Mouse (Mus musculus): ENCODE data around the gene Hhipl1.

The Hhipl1 gene

DNA sequence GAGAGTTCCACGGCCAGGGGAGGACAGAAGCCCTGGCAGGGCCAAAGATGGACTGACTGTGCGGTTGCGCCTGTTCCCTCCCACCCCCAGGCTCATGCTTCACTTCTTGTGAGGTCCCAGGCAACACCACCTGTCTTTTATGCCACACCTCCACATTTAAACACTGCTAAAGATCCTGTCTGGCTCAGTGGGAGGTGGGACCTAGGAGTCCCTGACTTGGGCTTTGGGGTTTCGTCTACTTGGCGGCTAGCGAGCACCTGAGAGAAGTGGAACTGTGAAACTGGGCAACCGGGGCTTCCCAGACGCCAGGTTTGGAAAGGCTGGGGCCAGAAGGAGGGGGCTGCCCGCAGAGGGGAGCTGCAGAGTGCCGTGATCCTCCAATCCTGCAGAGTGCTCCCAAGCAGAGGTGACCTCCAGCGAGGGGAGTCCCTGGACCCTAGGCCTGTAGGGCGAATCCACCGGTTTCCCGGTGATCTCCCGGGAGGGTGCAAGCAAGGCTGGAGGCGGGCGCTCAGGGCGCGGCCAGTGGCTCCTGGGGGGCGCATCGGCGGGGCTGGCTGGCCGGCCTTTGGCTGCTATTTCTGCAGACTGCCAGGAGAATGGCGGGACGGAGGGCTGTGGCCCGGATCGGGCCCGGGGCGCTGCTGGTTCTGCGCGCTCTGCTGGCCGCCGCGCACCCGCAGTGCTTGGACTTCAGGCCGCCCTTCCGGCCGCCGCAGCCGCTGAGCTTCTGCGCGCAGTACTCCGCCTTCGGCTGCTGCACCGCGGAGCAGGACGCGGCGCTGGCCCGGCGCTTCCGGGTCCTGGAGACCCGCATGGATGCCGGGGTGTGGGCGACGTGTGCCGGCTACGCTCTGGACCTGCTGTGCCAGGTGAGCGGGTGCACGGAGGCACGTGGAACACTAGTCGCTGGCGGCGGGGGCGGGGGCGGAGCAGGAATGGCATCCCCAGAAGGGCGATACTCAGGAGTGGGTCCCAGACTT lies at the start of gene Hhipl1:
Gene Hhipl1, plus strand, starts transcription at position 459 of the 983 bp plus-strand sequence.
- no peak for DNase-seq (ENCODE audit: extremely low read depth, low read depth, low spot score)

DNA sequence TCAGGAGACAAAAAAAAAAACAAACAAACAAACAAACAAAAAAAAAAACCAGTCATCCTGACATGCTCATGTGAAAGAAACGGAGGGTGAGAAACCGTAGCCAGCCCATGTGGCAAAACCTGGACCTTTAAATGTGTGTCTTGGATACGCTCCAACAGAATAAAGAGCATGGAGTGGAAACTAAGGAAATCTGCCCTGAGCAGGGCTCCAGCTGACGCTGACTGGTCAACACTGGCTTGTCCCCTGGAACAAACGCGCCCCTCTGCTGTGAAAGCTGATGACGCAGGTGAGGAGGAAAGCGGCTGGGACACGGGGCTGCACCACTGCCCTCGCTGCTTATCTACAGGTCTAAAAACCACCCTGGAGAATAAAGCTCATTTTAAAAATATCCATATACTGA lies 49.3 kb upstream of the Hhipl1 start:
- no peak for DNase-seq (ENCODE audit: extremely low read depth, low read depth, low spot score)

DNA sequence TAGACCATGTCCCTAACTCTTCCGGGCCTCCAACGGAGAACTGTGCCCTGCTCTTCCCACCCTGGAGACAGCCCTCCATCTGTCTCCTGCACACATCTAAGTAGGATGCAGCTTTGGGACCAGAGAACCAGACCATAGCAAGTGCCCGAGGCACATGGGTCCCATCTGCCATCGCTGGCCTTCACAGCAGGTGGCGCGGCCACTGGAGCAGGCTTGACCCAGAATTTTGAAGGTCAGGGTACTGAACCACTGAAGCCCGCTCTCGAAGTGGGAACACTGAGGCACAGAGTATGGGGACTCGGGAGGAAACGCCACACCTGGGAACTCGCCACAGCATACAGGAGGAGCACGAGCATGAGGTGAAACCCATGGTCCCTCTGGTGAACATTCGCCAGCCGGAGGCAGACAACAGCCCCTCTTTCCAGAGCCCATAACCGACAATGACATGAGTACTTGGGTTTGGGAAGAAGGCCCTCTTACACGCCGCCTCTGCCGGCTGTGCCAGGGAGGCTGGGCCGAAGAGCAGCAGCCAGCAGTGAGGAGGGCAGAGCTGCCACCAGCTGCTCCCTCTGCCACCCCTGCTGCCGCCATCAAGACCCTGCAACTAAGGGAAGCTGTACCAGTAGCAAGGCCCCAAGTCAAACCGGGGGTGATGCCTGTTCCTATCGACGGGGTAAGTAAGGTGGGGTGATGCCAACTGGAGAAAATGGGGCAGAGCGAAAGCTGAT lies 46.6 kb upstream of the Hhipl1 start:
- no peak for DNase-seq (ENCODE audit: extremely low read depth, low read depth, low spot score)

DNA sequence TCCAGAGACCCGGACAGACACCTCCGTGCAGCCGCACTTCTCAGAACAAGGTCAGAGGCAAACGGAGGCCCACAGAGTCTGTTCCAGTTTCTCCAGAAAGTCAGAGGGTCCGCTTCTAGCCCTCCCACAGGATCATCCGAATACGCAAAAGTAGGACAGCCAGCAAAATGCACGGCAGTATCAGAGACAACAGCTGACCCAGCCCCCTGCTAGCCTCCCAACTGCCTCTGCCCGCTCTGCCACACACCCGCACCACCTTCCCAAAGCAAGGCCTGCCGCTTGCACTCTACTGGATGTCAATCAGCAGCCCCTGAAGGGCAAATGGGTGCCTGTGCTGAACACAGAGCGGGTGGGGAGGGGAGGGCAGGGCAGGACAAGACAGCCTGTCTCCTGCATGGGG lies 45.1 kb upstream of the Hhipl1 start:
- DNase-seq (ENCODE audit: extremely low read depth, low read depth, low spot score), result no peak

DNA sequence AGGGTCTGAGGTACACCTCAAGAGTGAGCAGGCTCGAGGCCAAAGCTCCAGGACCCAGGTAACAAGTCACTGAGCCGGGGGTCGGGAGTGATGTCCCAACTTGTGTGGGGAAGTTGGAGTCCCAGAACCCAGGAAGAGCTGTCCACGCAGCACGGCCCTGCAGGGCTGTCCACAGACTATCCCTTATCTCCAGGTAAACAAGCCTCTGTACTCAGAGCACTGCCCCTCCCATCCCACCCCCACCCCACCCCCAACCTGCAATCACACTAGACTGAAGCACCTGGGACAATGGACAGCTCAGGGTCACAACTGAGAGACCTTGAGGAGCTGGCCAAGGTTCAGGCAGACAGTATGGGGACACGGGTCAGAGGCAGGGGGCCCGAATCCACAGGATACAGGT lies 41.2 kb upstream of the Hhipl1 start:
- DNase-seq (ENCODE audit: extremely low read depth, low read depth, low spot score), result no peak

DNA sequence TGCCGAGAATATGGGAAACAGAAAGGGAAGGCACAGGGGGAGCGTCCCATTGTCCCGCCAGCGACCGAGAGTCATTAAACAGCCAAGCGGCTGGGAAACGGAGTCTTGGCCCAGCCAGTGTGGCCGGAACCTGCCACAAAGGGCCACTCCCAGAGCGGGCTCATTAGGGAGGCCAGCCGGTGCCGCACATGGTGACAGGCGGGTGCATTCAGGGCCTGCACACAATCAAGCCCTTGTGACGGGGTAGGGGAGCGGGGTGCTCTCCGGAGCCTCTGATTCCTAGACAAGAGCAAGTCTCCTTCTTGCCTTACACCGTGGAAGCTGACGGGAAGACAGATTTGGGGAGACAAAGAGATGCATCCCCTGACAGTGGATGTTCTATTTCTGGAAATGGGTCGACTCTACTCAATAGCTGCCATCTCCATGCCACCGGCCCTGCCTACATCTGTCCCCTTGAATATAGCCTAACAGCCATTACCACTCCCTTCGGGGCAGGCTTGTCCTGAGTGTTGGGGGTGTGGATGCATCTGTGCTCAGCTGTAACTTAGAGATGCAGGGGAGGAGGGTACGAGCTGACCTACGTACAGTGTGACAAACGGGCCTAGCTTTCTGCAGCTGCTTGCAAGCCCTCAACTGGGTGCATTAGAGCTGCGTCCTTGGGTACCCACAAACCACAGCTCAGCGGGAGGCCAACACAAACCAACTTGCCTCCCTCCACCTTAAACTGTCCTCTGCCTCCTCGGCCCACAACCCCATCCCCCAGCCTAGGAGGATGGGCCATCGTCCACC lies 40.0 kb upstream of the Hhipl1 start:
- no peak for DNase-seq (ENCODE audit: extremely low read depth, low read depth, low spot score)

DNA sequence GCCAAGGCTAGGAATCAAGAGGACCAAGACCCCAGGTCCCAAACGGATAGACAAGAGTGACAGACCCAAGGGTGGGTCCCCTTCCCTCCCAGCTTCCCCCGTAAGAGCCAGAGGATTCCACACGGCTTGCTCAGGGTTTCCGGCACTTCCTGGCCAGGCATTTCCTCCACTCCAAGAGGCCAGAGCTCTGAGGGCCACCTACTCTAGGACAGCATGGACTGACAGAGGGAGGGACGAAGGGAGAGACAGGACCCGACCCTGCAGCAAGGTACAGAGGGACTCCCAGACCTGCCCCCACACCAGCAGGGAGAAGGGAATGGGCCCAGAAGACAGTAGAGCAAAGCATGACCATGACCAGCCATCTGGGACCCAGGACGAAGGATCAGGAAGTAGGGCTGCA lies 38.4 kb upstream of the Hhipl1 start:
- no peak for DNase-seq (ENCODE audit: extremely low read depth, low read depth, low spot score)

DNA sequence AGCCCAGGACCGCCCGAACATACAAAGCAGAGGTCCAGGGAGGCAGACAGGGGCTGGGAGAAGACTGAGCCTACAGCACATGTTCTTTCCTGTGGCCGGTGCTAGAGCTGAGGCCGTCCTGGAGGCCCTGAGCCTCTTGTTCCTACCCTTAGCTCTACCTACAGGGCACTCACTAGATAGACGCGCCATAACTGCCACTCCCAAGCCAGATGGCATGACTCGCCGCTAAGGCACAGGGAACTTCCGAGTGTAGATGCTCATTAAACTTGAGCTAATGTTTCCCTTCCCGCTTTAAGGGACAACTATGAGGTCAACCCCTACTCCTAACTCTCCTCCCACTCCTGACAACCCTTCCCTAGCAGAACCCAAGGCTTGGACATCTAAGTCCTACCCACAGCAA lies 37.1 kb upstream of the Hhipl1 start:
- DNase-seq (ENCODE audit: extremely low read depth, low read depth, low spot score), result no peak

DNA sequence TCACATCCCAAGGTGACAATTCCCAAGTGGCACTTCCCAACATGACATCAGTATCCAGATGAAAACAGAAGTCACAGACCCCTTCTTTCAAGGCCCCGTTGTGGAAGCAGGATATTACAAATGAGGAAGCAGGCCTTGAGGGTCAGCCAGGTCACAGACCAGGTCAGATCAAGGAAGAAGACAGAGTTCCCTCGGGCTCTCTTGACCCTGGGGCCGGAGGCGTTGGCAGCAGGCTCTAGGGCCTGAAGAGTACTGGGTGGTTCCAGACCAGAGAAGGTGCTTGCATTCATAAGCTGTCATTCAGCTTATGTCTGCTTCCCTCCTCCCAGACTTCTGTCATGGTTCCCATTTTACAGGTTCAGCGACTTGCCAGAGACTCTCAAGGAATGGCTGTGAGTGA lies 36.4 kb upstream of the Hhipl1 start:
- DNase-seq (ENCODE audit: extremely low read depth, low read depth, low spot score), result no peak

DNA sequence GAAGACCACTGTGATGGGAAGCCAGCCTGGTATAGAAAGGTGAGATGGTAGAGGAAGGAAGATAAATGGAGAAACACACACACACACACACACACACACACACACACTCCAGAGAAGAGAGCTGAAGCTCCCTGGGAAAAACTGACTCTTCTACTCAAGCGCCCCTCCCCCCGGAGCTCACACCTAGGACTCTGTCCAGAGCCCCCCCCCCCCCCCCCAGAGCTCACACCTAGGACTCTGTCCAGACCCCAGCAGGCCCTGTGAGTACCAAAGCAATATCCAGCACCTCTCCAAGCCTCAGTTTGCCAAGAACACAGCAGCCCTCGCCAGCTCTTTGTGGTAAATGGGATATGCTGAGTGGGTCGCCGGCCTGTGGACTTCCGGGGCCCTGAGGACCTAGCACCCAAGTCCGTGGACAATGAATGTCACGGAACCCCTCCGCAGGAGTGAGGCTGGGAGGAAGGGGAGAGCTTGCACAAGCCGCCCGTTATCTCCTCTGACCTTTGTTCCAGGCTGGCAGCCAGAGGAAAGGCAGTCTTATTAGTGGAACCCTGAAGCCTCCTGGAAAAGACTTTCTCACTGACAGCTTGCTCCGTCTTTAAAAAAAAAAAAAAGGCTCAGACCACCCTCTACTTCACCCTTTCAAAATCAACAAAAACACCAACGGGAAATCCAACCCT lies 35.7 kb upstream of the Hhipl1 start:
- DNase-seq (ENCODE audit: extremely low read depth, low read depth, low spot score), result no peak

DNA sequence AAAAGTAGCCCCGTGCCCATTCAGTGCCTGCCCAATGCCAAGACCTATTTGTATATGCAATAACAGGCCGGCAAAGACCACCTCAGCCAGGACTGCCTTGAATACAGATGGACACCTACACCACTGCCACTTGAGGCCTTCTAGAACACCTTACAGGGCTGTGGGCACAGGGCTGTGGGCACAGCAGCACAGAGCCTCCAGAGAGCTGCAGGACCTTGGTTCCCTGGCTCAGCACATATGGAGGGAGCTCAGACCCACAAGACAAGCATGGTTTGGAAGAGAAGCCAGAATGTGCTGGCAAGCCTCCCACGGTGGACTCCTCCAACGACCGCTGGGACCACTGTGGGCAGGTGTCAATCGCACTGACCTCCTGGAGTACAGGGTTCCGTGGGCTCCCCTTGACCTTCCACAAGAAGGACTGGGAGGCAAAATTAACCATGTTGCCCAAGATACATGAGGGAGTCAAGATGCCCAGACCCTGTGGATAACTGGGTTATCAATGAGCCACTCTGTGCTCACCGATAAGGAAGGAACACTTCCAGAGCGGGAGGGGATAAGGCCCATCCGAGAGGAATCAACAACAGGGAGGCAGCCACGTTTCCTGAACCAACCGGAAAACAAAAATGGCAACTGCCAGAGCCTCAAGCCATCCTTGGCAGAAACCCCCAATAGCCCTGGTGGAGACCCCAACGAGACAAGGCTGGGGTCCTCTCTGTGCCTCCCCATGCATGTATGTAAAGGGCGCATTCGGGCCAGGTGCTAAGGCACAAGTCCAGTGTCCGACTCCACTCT lies 34.5 kb upstream of the Hhipl1 start:
- no peak for DNase-seq (ENCODE audit: extremely low read depth, low read depth, low spot score)

DNA sequence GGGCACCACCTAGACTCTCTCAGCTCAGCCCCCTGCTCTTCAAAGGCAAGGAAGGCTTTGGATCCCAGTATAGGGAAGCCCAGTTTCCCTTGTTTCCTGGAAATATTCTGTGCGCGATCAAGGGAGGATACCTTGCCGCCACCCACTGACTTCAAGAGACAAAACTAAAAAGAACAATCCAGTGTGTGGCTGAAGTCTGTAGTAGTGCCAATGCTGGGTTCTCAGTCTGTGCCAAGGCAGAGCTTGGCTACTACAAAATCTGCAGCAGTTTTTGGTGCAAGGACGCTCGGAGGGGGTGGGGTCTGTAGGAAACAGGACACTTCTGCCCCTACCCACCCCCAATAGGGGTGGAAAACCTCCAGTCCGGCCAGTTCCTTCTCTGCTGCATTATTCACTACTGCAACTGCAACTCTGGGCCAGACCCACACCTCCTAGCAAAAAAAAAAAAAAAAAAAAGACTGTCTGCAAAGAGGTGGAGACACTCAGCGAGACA lies 33.9 kb upstream of the Hhipl1 start:
- DNase-seq (ENCODE audit: extremely low read depth, low read depth, low spot score), result no peak

DNA sequence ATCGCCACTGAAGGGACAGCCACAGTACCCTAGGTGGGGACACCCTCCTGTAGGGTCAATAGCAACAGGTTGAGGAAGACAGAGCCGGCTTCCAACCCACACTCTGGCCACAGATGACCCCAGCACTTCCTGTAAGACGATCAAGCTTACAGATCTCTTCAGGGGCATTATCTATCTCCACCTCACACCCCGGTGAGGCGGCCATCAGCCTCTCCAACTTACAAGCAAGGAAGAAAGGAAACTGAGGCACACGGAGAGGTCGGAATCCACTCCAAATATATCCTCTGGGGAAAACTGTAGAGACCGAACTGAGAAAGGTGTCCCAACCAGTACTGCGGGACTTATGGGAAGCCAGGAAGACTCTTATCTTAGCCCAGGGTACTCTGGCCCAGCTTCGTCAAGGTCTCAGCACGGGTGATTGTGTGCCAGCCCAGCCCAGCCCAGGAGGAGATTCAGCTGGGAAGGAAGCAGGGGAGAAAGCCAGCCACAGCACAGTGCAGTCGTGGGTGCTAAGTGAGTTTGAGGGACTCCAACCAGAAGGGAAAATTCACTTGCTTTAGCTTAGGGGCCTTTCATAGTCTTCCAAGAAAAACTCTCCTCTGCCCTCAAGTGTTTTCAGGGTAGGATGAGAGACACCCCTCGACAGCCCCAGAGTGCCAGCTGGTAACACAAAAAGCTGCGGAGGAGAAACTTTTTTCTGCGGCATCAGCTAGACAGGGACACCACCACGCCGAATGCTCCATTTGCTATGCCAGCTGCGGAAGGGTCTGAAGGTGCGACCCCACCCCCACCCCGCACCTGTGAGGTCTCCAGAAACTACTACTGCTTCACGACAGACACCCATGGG lies 32.4 kb upstream of the Hhipl1 start:
- DNase-seq (ENCODE audit: extremely low read depth, low read depth, low spot score), result no peak

DNA sequence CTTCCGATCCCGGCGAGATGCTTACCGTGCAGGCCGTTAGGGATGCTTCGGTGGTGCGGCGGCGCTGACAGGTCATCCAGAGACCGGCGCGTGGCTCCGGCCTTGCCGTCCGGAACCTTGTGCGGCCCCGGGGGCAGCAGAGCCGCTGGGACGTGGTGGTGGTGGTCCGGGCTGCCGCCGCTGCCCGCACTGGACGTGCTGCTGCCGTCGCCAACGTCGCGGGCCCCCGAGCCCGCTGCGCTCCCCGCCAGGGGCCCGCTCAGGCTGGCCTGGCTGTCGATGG lies 31.8 kb upstream of the Hhipl1 start:
- DNase-seq (ENCODE audit: extremely low read depth, low read depth, low spot score), result no peak

DNA sequence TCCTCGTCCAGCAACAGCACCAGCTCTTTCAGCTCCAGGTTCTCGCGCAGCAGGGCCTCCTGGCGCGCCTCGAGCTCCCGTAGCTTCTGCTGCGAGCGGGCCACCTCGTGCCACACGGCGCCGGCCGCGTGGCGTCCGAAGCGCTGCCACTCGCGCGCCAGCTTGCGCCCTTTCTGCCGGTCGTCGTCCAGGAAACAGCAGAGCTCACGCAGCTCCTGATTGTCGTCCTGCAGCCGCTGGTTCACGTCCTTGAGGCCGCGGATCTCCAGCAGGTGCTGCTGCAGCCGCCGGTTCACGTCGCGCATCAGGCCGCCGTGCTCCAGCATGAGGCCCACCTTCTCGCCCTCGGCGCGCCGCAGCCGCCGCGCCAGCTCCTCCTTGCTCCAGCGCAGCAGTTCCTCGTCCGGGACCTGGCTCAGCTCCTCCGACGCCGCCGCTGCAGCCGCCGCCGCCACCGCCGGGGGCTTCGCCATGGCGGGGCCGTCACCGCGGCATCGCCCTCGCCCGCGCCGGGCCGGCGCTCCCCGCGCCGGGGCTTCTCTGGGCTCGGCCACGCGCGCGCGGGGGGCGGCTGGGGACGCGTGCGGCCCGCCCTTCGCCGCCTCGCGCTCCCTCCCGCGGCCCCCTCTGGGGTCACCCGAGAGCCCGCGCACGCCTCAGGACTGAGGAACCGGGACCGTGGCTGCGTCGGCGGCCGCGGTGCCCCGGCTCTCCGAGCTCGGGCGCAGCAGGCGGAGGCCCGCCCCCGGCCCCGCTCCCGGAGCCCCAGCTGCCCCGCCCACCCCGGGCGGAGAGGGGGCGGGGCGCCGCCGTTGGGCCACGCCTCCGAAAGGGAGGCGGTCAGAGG lies 31.2 kb upstream of the Hhipl1 start, which contains the start of gene Ccdc85c:
Gene Ccdc85c, minus strand, starts transcription at position 765 of the 847 bp plus-strand sequence.
- DNase-seq (ENCODE audit: extremely low read depth, low read depth, low spot score), result no peak

DNA sequence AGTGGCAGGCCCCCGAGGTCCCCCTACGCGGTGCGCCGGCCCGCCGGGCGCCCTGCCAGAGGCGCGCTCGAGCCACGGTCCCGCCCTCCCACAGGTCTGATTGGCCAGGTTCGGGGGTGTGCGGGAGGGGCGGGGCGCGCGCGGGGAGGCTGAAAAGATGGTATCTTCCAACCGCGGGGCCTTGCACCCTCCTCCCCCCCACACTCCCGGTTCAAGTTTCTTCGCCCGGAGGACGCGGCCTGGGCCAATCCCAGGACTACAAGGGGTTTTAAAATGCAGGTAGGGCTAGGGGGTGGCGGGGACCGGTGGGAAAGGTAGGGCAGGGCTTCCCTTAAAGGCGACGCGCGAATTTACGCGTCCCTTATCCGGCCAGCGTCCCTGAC lies 30.6 kb upstream of the Hhipl1 start:
- no peak for DNase-seq (ENCODE audit: extremely low read depth, low read depth, low spot score)

DNA sequence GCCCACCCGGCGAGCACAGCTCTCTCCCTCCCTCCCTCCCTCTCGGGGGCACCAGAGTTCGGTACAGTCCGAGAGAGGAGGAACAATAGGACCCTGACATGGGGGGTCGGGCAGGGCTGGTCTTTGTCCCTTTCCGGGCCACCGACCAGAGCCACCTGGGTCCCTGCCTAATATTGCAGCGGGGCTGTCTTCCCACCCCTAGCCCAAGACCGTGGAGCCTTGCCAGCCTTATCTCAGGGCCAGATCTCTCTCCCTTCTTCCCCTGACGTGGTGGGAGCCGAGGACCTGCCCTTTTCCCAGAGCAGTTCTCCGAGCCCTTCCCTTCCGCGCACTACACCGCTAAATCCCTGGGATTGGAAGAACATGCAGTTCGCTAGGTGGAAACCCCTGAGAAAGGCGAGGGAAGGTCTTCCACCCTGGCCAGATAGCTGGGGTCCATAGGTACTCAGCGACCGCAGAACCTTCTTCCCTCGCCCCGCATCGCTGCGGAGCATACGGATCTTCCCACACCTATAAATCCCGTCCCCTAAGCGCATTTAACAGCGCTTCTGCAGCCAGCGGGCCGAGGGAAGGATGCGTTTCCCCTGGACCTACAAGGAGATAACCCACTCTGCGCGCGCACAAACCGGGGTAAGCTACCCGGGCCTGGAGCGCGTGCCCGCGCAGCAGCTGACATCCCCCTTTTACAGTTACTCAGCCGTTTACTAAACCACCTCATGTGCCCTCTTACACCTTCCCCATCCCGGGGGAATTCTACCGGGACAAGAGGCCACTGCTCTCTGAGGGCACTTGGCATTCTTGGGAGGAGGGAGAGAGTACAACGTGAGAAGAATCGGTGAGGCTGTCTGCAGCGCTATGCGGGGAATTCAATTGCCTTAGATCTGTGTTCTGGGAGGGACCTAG lies 29.9 kb upstream of the Hhipl1 start:
- no peak for DNase-seq (ENCODE audit: extremely low read depth, low read depth, low spot score)
